Mouse (Mus musculus) forebrain, embryonic 11.5 days (tissue): Measurements from ENCODE around the gene Nub1. TPM values are rescaled to one million over a fixed set of nuclear protein-coding genes. Genes with fewer than 3 reads are reported as not detected.

Source experiments
- ATAC-seq: fragments of 200-750 bp; cut with Nextera tagmentation; replicated peaks from 2 replicates; pipeline ENCODE4 v1.8.0; 2017; ENCODE audit warnings: moderate TSS enrichment; ENCODE audit not compliant: low FRiP score
- DNase-seq: peaks from one replicate; pipeline ENCODE4 v3.0.0-alpha.2; 2017; ENCODE audit warnings: low spot score
- H3K27ac ChIP-seq: fragments of 300-500 bp; sonication (generic); 2 replicates; pipeline ENCODE4 v1.5.1; 2014; ENCODE audit warnings: low read depth, low read length
- H3K27me3 ChIP-seq: fragments of 300-500 bp; sonication (generic); 2 replicates; pipeline ENCODE4 v1.6.1; 2014; ENCODE audit warnings: mild to moderate bottlenecking, low read length, mixed read lengths; ENCODE audit not compliant: control insufficient read depth, insufficient read depth
- H3K36me3 ChIP-seq: fragments of 300-500 bp; sonication (generic); 2 replicates; pipeline ENCODE4 v1.6.1; 2014; ENCODE audit warnings: mild to moderate bottlenecking, low read length, moderate library complexity, mixed read lengths; ENCODE audit not compliant: control insufficient read depth, insufficient read depth
- H3K4me1 ChIP-seq: fragments of 300-500 bp; sonication (generic); replicated peaks from 2 replicates; pipeline ENCODE4 v1.6.1; 2014; ENCODE audit warnings: low read length, mixed read lengths; ENCODE audit not compliant: control insufficient read depth, insufficient read depth
- H3K4me2 ChIP-seq: fragments of 300-500 bp; sonication (generic); 2 replicates; pipeline ENCODE4 v1.6.1; 2014; ENCODE audit warnings: low read depth, mild to moderate bottlenecking, low read length, moderate library complexity, mixed read lengths; ENCODE audit not compliant: severe bottlenecking
- H3K4me3 ChIP-seq: fragments of 300-500 bp; sonication (generic); 2 replicates; pipeline ENCODE4 v1.5.1; 2014; ENCODE audit warnings: low read depth, low read length
- H3K9ac ChIP-seq: fragments of 300-500 bp; sonication (generic); 2 replicates; pipeline ENCODE4 v1.6.1; 2014; ENCODE audit warnings: low read length
- H3K9me3 ChIP-seq: fragments of 300-500 bp; sonication (generic); 2 replicates; pipeline ENCODE4 v1.6.1; 2016; ENCODE audit warnings: low read length, mixed read lengths; ENCODE audit not compliant: control insufficient read depth
- WGBS: fragments of 180-500 bp; shearing (Covaris S2); extraction: QIAGEN DNeasy Blood & Tissue Kit; methylation state at CpG from one replicate; pipeline ENCODE4 v1.1.7; 2014; 5-methylcytosine and 5-hydroxymethylcytosine counted together
- polyA plus RNA-seq: library from polyadenylated mRNA; unstranded; fragments of >200 nt; fragmentation: Nextera tagmentation; extraction: Ambion mirVana; gene quantifications from 2 replicates; pipeline ENCODE4 v1.2.1, GENCODE M21; 2014

The Nub1 gene
- polyA plus RNA-seq, 1 experiment from 2014 or later, result 33.9 TPM

DNA sequence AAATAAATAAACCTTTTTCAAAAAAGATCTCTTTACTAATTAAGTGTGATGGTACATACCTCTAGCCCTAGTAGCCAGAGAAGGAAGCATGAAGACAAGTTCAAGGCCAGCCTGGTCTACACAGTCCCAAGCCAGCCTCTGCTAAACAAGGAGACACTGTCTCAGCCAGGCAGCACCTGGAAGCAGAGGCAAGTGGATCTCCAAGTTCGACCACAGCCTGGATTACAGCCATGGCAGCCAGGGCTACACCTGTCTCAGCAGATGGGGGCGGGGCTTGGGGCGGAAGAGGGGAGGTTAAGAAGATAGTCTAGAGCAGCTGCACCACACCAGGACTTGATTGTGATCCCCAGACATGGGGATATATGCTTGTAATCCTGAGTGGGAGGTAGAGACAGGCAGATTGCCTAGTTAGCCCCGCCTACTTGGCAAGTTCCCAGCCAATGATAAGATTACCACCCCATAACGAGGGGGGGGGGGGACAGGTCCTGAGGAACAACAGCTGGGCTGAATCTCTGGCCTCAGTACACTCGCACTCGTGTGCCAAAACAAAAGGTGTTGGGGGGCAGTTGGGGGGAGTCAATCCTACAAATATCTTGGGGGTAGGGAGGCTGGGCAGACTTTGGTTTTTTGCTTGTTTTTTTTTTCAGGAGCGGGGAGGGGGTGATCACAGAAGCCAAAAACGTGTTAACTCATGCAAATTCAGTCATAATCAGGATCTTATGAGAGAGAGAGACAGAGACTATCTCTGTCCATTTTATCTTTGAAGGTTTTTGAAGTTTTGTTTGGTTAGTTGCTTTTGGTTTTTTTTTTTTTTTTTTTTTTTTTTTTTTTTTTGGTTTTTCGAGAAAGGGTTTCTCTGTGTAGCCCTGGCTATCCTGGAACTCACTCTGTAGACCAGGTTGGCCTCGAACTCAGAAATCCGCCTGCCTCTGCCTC is 41.8 kb downstream of the Nub1 start:
- H3K9ac ChIP-seq, result no peak overlapping the region
- DNase-seq, result no peak
- H3K36me3 ChIP-seq, result no peaks in the 10 kb centered on the region
- H3K9me3 ChIP-seq, result no peaks in the 10 kb centered on the region
- H3K4me1 ChIP-seq, result peaks cover 13% of the 10 kb centered on the region
- WGBS, result 74% methylated on average over 12 of the region's 12 CpGs
- no peak for ATAC-seq
- H3K4me3 ChIP-seq, result no peak overlapping the region
- no peak overlapping the region for H3K27ac ChIP-seq
- H3K4me2 ChIP-seq, result no peak overlapping the region
- peaks cover 20% of the 10 kb centered on the region for H3K27me3 ChIP-seq

DNA sequence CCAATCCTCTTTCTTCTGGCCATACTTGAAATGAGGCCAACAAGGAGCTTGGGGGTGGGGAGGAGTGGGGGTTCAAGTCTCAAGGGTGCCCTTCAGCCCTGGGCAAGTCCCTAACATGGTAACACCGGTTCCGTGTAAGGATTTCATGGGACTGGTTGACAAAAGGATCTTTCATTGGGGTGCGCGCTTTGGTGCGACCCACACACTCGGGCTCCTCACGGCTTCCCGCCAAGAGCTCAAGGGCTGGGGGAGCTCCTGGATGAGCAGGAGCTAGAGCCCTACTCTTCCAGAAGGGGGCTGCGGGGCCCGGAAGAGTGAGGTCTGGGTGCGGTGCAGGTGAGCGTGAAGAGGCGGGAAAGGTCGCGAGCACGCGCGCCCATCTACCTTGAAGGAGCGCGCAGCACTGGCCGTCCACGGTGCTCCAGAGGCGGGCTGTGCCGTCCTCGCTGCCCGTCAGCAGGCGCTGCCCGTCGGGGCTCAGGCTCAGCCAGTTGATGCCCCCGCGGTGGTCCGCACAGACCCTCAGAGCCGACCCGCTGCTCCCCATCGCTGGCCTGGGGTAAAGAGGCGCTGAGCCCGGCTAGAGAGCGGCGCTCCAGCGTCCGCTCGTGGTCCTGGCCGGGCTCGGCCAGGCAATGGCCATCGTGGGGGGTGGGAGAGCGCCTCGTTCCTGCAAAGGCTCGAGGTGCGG is 44.6 kb downstream of the Nub1 start:
- Histone ChIP-seq H3K27me3 (peaks cover 20% of the 10 kb centered on the region), H3K9me3 (no peaks in the 10 kb centered on the region), H3K9ac (peak overlapping the region; percentile 55), H3K27ac (no peak overlapping the region), H3K4me3 (peak overlapping the region; percentile 39), H3K4me2 (peak overlapping the region; percentile 66), H3K36me3 (no peaks in the 10 kb centered on the region), H3K4me1 (peaks cover 12% of the 10 kb centered on the region)
- 0 out of 2 replicates have a peak, but pooled peaks have one; percentile 3 for ATAC-seq
- DNase-seq, result no peak
- WGBS, result 1% methylated on average over 49 of the region's 49 CpGs

DNA sequence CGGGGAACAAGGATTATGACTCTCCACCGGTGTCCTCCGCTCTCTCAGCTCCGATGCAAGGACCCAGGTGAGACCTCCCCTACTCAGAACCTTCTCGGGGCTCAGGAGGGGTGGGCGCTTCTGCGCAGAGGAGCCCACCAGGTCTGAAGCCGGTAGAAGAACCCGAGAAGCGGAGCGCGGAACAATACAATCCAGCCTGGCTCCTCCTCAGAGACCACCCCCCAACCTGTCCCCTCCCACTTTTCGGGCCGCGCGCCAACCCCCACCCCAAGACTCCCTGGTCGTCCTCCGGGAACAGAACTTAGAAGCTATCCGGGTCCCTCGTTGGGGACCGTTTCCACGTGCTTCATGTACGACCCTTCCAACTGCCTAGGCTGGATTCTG is 45.1 kb downstream of the Nub1 start, which contains the start of gene Wdr86:
TSS of gene Wdr86 (minus strand) at position 240 of the 384 bp plus-strand sequence.
- peaks cover 20% of the 10 kb centered on the region for H3K27me3 ChIP-seq
- H3K36me3 ChIP-seq, result no peaks in the 10 kb centered on the region
- H3K4me2 ChIP-seq, result peak within 1 kb of the TSS; percentile 66
- H3K4me3 ChIP-seq, result peak within 1 kb of the TSS; percentile 39
- H3K9ac ChIP-seq, result peak within 1 kb of the TSS; percentile 55
- DNase-seq, result peak; percentile 74
- ATAC-seq, result peak; percentile 45; the same call in 1 of the 2 replicates
- H3K9me3 ChIP-seq, result no peaks in the 10 kb centered on the region
- H3K4me1 ChIP-seq, result peaks cover 12% of the 10 kb centered on the region
- no peak within 1 kb of the TSS for H3K27ac ChIP-seq
- under 1% methylated on average over 23 of the region's 23 CpGs for WGBS

DNA sequence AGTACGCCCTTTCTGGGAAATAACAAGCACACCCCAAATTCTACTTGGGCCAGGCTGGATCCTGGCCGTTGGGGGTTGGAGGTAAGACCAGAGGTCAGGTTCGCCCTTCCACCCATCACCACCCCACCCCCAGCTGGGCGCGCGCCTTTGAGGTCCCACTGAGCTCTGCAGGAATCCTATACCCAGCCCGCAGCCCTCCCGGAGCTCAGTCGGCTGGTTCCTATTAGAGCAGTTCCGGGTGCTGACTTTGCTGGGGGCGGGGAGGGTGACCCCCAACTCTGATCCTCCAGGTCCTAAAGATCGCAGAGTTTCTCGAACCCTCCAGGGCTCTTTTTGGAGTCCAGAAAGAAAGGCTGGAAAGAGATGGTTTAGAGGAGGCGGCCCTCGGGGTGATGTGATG is 45.7 kb downstream of the Nub1 start:
- Histone ChIP-seq H3K9me3 (no peaks in the 10 kb centered on the region), H3K4me3 (peak overlapping the region; percentile 39), H3K4me1 (peaks cover 12% of the 10 kb centered on the region), H3K36me3 (no peaks in the 10 kb centered on the region), H3K4me2 (peak overlapping the region; percentile 66), H3K27ac (no peak overlapping the region), H3K27me3 (peaks cover 20% of the 10 kb centered on the region), H3K9ac (peak overlapping the region; percentile 55; the same call in 1 of the 2 replicates)
- no peak for ATAC-seq
- WGBS, result 1% methylated on average over 15 of the region's 15 CpGs
- DNase-seq, result no peak

DNA sequence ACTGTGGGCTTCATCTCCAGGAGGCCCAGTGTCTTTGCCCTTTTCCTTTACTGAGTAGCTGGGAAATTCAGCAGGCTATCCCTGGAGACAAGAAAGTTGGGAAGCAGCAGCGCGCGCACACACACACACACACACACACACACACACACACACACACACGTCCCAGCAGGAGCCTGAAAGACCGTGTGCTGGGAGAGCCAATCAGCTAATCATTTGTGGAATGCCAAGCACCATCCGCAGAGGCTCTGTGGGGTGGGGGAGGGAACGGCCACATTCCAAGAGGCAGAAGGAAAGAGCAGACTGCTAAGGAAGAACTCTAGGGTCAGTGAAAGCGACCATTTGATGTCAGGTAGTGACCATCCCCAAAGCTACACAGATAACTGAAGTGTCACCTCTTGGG is 47.8 kb downstream of the Nub1 start:
- Histone ChIP-seq H3K9ac (no peak overlapping the region), H3K36me3 (no peaks in the 10 kb centered on the region), H3K27me3 (peaks cover 20% of the 10 kb centered on the region), H3K9me3 (no peaks in the 10 kb centered on the region), H3K4me1 (peaks cover 12% of the 10 kb centered on the region), H3K27ac (no peak overlapping the region), H3K4me2 (no peak overlapping the region), H3K4me3 (no peak overlapping the region)
- ATAC-seq (peak; percentile 65), DNase-seq (peak; percentile 82)
- WGBS, result 3% methylated on average over 8 of the region's 8 CpGs

DNA sequence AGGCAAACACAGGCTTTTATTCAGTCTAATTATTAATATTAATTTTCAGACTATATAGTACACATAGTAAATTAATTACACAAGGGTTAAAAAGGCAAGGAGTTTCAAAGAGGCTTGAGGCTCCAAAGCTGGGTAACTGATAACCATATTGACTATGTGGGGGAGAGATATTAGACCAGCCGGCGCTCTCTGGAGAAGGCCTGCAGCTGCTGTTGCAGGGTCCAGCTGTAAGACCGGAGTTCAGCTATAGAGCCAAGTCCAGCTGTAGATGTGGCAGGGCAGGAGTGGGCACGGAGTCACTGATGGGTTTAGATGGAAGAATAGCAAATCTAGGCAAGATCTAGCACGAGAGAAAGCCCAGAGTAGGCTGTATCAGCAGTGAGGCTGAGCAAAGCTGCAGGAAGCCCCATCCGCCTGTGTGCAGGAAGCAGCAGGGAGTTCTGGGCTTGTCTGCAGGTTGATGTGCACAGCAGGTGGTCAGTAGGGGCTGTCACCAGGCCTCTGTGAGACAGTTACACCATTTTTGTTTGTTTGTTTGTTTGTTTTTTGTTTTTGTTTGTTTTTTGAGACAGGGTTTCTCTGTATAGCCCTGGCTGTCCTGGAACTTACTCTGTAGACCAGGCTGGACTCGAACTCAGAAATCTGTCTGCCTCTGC is 48.6 kb downstream of the Nub1 start:
- Histone ChIP-seq H3K36me3 (no peaks in the 10 kb centered on the region), H3K4me1 (peaks cover 12% of the 10 kb centered on the region), H3K9ac (no peak overlapping the region), H3K27ac (no peak overlapping the region), H3K4me3 (no peak overlapping the region), H3K4me2 (no peak overlapping the region), H3K27me3 (peaks cover 20% of the 10 kb centered on the region), H3K9me3 (no peaks in the 10 kb centered on the region)
- no peak for ATAC-seq
- no peak for DNase-seq
- WGBS, result 62% methylated on average over 7 of the region's 7 CpGs

DNA sequence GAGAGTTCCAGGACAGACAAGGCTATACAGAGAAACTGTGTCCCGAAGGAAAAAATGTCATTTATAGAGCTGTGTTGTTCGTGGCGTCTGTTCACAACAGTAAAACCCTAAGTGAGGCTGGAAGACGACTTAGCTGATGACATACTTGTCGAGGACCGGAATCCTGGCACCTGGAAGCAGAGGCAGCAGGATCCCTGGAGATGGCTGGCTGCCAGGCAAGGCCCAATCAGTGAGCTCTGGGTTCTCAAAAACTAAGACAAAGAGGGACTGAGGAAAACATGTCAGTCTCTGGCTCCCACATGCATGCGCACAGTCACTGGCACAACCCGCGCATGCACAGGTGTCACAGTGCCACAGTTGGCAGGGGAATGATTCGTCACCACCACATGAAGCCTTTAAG is 52.3 kb downstream of the Nub1 start:
- 94% methylated on average over 10 of the region's 10 CpGs for WGBS
- H3K4me2 ChIP-seq, result no peak overlapping the region
- H3K4me1 ChIP-seq, result no peaks in the 10 kb centered on the region; the same call in 1 of the 2 replicates
- no peak overlapping the region for H3K27ac ChIP-seq
- H3K9ac ChIP-seq, result no peak overlapping the region
- H3K36me3 ChIP-seq, result no peaks in the 10 kb centered on the region
- DNase-seq (no peak), ATAC-seq (no peak)
- no peak overlapping the region for H3K4me3 ChIP-seq
- H3K9me3 ChIP-seq, result no peaks in the 10 kb centered on the region
- H3K27me3 ChIP-seq, result no peaks in the 10 kb centered on the region

DNA sequence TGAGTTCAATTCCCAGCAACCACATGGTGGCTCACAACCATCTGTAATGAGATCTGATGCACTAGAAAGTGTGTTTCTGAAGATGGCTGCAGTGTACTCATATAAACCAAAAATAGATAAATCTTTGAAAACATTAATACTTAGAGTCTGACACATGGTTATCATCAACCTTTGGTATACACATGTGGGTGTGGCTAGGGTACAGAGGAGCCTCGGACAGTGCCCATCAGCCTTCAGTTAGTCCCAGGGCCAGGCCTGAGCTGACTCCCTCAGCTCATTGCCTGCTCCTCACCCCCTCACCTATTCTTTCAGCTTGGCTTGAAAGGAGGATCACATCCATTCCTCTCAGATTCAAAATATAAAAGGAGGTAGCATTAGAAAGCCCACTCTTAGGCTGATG is 53.2 kb downstream of the Nub1 start:
- DNase-seq, result no peak
- WGBS, result 74% methylated on average over 1 of the region's 1 CpGs
- Histone ChIP-seq H3K27me3 (no peaks in the 10 kb centered on the region), H3K36me3 (no peaks in the 10 kb centered on the region), H3K4me1 (no peaks in the 10 kb centered on the region; the same call in 1 of the 2 replicates), H3K9me3 (no peaks in the 10 kb centered on the region), H3K27ac (no peak overlapping the region), H3K9ac (no peak overlapping the region), H3K4me2 (no peak overlapping the region), H3K4me3 (no peak overlapping the region)
- no peak for ATAC-seq
